Mouse (Mus musculus): ENCODE measurements around the gene Napepld.
"Not testable (repeated sequence)": the region's sequence is repeated elsewhere in the genome, so short reads cannot be mapped to it uniquely, and the experiment has no call there.

Gene Napepld

DNA sequence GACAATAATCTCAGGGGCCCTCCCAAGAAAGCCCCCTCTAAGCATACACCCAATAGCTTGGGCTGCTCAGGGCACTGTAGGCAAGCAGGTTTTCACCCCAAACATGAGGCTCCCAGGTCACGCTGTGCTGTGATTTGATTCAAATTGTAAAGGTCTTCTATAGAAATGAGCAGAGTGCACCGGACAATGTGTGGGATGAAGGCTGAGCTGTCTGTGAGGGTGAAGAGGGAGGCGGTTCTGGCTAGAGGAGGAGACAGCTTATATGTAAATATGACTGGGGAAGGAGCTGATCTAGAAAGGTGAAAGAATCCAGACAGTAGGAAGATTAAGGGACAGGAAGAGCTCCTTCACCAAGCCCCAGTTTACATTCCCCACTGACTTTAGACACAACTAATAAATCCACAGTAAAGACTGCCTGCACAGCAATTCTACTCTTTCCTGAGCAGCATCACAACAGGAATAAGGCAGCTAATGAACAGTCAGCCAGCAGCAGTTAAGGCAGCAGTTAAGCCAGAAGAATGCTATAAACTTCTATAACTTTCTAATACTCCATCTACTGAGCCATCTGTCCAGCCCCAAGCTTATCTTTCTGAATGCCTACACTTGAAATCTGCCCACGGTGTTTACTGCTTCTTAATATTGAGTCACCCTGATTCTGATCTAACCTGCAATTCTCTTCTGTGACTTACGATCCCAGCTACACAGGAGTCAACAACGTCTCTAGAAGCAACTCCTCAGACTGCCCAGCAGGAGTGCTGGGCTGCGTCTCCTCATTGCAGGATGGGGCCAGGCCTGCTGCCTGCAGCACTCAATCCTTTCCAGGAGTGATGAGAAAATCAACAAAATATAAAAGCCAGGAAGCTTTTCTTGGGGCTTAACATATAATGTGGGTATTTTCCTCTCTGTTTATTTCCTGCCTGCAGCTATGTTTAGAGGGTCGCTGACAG, 33.7 kb downstream of the Napepld start:
- no peak for DNase-seq (ENCODE audit: low read depth, low spot score)

DNA sequence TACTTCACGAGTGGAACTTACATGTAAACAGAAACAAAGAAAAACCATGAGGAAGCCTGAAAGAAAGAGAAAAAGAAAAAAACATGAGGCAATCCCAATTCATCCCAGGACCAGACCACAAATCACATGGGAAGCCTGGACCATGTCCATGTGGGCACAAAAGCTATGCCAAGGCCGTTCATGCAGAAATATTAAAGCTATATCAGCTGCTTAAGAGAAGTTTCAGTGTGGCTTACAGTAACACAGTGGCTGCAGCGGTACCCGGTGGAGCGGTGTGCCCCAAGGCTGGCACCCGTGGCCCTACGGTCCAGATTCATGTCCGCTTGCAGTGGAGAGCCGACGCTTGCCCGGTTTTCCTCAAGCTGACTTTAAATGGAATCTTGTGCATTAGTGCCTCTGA, 38.1 kb downstream of the Napepld start:
- no peak for DNase-seq (ENCODE audit: low read depth, low spot score)

DNA sequence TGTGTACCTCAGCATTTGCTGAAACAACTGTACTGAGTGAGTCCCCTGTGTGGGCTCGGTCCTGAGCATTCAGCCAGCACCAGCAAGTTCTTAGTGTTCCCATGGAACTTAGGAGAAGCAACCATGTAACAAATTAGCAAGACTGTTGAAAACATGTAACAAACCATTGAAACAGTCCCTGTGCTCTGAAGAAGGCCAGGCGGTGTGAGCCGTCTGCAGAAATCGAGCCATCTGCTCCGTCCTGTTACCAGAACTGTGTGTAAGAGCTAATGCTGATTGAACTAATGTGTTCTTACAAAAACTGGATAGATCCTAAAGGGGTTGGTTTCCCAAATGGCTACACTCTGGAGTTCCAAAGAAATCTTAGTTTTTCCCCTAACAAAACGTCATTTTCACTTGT, 40.3 kb downstream of the Napepld start:
- no peak for DNase-seq (ENCODE audit: low read depth, low spot score)

DNA sequence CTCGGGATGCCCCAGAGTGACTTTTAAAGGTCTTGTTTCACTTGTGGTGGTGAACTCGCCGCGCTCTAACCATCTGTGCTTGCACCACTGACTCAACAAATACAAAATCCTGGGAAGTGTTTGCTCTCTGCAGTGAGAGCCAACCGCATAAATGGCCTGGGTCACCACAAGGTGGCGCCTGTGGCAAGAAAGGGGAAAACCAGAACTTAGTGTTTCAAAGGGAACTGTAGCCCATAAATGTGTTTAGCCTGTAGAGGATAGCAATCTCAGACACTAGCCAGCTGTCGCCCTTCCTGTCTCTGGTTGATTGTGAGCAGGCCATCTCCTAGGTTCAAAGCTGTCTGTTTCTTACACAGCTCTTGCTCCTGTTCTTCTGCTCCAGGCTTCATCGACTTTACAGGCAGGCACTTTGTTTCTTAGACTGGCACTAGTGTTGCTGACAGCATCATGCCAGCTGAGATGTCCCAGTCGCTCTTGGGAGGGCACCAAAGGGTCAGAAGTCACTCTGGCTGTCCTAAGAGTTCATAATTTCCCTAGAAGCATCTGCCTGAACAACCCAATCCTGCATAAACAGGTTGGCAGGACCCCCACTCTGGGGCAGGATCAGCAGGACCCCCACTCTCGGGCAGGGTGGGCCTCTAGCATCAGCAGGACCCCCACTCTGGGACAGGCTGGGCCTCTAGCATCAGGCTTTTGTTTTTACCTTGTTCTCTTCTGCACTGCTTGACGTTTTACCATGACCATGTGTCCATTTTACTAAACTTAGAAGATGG, 42.4 kb downstream of the Napepld start:
- DNase-seq (ENCODE audit: low read depth, low spot score), result peak; percentile 70

DNA sequence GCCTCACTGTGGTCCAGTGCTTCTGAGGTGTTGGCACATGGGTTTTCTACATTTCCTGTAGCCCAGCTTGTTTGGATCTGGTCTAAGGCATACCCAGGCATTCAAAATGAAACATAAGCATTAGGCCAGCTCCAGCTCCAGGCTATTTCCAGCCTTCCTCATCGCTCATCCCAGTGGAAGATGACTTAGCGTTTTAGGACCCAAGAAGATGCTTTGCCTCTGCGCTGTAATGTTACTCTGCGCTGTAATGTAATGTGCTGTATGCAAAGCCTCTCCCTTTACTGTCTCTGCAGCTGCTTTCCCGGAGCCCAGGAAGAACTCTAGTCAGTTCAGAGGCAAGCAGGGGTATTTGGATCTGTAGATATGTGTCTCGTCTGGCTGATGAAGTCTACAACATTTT, 43.2 kb downstream of the Napepld start:
- DNase-seq (ENCODE audit: low read depth, low spot score), result no peak

DNA sequence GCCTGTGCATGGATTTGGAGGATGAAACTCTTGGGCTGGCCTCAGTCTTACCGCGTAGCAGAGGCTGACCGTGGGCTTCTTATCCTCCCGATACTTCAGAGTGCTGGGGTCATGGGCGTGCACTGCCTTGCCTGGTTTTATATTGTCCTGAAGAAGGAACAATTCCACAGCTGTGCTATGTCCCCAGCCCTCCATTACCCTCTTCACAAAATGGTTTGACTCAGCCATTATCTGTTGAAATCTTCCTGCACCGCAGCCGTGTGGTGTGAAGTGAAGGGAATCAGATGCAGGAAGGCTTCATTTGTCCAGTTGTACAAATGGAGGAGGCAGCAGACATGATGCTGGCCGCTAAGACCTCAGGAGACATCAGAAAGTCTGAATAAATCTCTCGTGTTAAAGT, 44.3 kb downstream of the Napepld start:
- no peak for DNase-seq (ENCODE audit: low read depth, low spot score)

DNA sequence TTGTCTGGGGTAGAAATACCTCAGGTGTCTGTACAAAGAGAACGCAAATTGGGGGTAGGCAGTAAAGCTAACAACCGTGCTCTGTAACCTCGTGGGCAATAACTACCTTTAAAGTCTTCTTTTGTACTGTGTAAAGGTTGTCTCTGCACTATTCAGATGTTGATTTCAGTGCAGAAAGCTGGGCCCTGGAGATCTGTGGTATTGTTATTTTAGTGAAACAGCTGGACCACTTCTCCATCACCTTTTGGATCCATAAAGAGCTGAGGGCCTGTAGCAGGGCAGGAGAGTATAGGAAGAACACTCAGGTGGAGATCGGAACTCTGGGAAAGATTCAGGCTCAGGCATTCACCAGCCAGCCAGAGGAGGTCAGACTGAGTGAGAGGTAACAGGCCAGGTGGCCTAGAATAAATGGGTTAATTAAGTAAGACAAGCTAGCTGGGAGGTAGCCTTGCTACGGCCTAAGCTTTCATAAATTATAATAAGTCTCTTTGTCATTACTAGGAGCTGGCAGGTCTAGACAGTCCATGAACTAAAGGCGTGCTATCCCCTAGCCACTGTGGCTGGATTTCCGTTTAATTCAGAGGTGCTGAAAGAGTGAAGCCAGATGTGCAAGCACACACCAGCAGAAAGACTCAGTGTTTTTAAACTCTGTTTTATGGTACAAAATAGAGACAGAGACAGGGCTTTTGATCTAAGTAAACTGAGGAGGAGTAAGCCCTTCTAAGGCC, 49.1 kb downstream of the Napepld start:
- DNase-seq (ENCODE audit: low read depth, low spot score), result no peak

DNA sequence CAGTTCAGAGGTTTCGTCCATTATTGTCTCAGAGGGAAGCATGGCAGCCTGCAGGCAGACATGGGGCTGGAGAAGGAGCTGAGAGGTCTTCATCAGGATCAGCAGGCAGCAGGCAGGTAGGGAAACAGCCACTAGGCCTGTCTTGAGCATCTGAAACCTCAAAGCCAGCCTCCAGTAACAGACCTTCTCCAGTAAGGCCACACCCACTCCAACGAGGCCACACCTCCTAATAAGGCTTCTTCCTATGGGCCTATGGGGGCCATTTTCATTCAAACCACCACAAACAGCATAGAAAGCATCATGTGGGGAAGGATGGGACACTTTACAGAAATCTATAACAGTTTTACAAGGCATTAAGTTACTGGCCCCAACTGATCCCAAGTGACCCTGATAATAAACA, 50.5 kb downstream of the Napepld start:
- DNase-seq (ENCODE audit: low read depth, low spot score), result no peak

DNA sequence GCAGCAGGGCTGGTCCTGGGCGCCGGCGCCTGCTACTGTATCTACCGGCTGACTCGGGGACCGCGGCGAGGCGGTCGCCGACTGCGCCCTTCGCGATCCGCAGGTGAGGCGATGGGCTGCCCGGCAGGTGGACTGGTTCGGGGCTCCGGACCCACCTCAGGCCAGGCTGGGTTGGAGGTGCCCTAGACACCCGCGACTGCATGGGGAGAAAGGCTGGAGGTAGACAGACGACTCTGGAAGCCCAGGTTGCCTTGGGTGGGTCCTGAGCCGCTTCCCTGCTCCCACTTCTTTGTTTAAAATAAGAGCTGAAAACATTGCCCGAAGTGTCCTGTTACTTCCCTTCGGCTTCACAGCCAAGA, 55.1 kb downstream of the Napepld start:
- DNase-seq (ENCODE audit: low read depth, low spot score), result no peak

DNA sequence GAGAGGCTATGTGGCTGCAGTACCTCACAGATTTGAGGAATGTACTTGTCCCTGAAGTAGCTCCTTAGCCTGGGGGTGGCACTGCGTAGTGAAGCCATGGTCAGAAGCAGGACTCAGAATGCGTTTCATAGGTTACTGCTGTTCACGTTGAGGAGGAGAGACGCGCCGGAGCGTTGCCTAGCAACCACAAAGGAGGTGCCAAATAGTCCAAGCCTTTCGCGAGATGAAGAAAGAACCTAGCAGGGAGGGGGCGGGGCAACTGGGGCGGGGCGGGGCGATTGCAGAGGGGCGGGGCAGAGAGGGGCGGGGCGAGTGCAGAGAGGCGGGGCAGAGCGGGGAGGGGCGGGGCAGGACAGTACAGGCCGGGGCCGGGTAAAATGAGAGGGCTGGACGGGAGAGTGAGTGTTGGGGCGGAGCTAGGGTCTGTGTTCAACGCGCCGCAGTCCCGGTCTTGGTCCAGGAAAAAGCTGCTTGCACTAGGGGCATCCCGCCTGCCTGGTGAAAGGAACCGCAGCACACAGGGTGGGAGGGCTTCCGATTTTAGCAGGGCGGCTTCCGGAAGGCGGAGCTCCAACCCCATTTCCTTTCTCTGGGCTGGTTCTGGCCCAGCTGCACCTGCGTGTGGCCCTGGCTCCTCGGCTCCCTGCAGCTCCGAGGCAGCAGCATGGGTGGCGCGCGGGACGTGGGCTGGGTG, 55.6 kb downstream of the Napepld start, which contains the start of the genes Fbxl13 and Armc10:
TSS of gene Fbxl13 (minus strand) at position 196 of the 694 bp plus-strand sequence.
TSS of gene Armc10 (plus strand) at position 375 of the 694 bp plus-strand sequence.
- DNase-seq (ENCODE audit: low read depth, low spot score), result peak; percentile 94

DNA sequence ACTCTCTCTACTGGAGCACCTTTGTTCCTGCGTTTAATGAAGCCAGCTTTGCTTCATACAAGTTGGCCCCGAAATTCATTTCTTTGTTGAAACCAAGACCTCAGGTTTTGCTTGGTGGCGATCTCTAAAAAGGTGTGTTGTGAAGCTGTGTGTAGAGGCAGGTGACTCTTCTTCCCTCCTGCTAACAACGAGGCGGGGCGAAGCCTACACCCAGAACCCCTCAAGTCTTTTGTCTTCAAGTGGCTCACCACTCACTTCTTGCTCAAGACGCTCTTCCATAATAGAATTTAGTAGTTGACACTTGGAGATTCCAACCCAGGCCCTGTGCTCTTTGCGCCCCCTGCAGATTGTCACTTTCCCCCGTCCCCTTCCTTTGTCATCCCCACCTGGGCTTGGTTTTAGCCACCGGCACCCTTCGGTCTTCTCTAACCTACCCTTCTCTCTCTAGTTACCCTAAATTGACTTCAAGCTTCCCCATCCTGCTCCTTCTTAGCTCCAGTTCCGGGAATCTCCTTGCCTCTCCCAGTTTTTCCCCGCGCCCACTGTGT, 56.2 kb downstream of the Napepld start:
- no peak for DNase-seq (ENCODE audit: low read depth, low spot score)

DNA sequence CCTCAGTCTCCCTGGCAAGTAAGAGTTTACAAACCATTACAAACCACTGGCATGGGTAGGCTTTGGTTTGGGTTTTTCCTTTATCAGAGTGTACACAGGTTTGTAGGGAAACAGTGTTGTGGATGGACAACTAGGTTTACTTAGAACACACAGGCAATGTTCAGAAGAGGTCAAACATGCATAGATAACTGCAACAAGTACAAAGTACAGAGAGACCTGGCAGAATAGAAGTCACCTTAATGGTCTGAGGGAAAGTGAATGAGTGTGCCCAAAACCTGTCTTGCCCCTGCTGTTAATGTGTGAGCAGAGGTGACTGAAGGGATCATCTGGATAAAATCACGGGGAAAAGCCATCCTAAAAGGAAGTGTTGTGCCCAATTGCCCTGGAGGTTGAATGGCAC, 57.6 kb downstream of the Napepld start:
- no peak for DNase-seq (ENCODE audit: low read depth, low spot score)

DNA sequence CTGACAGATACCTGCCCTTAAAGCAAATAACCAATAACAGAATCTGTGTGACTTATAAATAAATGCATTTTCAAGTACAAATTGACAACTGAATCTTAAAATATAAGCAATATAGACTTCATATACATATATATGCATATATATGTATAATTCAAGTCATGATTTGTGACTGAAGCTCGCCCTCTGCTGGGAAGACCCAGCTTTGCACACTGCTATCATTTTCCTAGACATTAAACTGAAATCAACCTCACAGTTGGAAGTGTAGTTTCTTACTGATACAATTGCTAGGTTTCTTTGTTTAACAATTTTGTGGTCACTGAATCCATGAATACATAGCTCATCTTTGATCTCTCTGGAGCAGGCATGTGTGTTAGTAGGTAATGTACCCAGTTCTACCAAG, 60.2 kb downstream of the Napepld start:
- peak; percentile 37 for DNase-seq (ENCODE audit: low read depth, low spot score)

DNA sequence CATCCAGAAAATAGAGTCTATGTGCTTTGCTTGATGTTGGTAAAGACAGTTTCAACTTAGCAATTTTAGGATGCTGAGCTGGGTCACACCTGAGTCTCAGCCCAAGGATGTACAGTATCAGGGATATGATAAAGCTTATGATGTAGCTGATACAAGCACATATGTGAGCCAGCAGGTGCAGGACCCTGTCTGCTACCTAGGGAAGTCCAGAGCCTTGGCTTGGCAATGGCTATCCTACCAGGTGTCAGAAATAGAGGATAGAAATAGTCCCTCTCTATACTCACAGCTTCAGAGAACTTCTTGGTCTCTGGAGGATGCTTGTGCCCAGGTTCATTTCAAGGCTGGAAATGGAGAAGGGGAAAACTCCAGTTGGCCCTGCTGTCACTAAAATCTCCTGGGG, 75.3 kb downstream of the Napepld start:
- DNase-seq (ENCODE audit: low read depth, low spot score), result no peak

DNA sequence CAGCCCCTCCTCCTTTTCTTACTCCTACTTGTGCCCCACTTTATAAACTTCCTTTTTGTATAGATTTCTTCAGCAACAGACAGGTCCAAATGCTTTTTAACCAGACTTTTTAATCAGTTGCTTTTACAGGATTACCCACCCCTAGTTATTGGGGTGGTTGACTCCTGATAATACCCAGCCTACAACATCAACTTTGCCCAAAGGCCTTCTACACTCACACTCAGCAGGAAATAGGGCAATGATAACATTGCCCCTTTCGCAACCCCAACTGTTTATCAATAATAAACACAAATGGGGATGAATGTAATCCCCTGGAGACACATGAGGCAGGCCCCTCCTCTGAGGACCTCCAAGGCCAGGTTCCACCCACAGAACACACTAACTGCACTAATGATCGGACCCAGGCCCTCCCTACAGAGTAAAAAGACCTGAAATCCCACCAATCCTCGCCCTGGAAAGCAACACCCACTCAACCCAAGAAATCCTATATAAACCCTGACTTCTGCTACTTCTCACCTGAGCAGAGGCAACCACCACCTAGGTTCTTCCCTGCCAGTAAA, 84.7 kb downstream of the Napepld start:
- DNase-seq (ENCODE audit: low read depth, low spot score), result no peak

DNA sequence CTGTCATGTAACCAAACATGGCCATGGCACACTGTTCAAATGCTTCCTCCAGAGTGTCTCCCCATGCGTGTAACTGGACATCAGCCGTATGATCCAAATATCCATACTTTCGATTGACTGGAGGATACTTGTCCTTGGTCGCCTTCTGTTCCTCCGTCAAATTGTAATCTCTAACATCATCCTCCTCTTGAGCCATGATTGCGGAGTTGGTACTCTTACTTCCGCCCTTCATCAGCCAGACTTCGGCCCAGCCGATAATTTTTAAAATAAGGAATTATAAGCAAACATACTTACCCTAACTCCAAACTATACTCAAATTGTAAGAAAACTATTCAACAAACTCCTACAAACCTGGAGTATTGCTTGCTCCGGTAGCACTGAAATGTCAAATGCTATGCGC, 86.9 kb downstream of the Napepld start:
- DNase-seq (ENCODE audit: low read depth, low spot score), result not testable (repeated sequence)
